Mouse (Mus musculus): ENCODE results near the gene Dnajc30. TPM values are rescaled to one million over a fixed set of nuclear protein-coding genes. Genes with fewer than 3 reads are reported as not detected.

The Dnajc30 gene
- polyA plus RNA-seq, 1 experiment, result 47.3 TPM

DNA sequence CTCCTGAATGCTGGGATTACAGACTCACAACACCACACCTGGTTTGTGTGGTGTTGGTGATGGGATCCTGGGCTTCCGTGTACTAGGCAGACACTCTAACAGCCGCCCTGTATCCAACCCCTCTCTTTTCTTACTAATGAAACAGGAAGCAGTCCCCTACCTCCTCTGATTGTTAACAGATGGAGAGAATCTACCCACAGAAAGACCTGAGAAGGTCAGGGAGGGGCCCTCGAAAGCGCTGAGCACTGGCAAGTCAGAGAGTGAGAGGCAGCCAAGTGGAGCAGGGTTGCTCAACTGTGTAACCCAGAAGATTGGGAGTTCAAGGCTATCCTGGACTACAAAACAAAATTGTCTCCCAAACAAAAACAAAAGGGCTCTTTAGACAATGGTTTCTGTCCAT is 22.9 kb downstream of the Dnajc30 start:
- TF ChIP-seq CTCF (conservative IDR thresholded peaks at IDR 0.05; ENCODE audit: insufficient read depth, insufficient read length, low read depth, low read length), result no peak
- no peak for TF ChIP-seq POLR2A (IDR thresholded peaks at IDR 0.05; ENCODE audit: low read depth, low read length)
- no peaks in the 10 kb centered on the region for H3K4me1 ChIP-seq (ENCODE audit: control insufficient read depth, insufficient read depth, low read length)
- no peak overlapping the region for H3K27ac ChIP-seq (ENCODE audit: insufficient read depth, low read depth, low read length)
- WGBS, result 41% methylated on average over 4 of the region's 4 CpGs
- H3K4me3 ChIP-seq (ENCODE audit: insufficient read depth, low read depth, low read length), result no peak overlapping the region
- H3K36me3 ChIP-seq (ENCODE audit: control insufficient read depth, insufficient read depth, low read length), result no peaks in the 10 kb centered on the region
- DNase-seq, result no peak
- no peaks in the 10 kb centered on the region for H3K27me3 ChIP-seq (replicated peaks; ENCODE audit: control insufficient read depth, insufficient read depth, low read length)

DNA sequence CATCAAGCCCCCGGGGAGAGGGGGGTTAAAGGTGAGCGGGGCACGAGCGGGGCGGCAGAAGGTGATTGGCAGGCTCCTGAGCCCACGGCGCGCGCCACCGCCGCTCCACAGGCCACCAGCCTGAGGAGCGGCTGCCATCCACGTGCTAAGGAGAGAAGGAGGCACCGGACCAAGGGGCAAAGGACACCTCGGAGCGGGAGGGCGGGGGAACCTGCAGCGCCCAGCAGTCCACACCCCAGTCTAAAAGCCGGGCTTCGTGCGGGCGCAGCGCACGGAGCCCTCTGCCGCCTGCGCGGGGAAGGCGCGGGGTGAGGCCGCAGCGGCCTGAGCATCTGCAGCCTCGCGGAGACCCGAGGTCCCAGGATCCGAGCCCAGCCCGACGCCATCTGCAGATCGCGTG is 25.7 kb downstream of the Dnajc30 start, which contains the start of gene Mlxipl:
Gene Mlxipl (plus strand): TSS at position 238 of the 400 bp plus-strand sequence.
- Histone ChIP-seq H3K27me3 (replicated peaks; ENCODE audit: control insufficient read depth, insufficient read depth, low read length) (no peaks in the 10 kb centered on the region), H3K4me3 (ENCODE audit: insufficient read depth, low read depth, low read length) (no peak within 1 kb of the TSS), H3K36me3 (ENCODE audit: control insufficient read depth, insufficient read depth, low read length) (no peaks in the 10 kb centered on the region), H3K27ac (ENCODE audit: insufficient read depth, low read depth, low read length) (no peak within 1 kb of the TSS), H3K4me1 (ENCODE audit: control insufficient read depth, insufficient read depth, low read length) (no peaks in the 10 kb centered on the region)
- peak; percentile 90 for DNase-seq
- WGBS, result 6% methylated on average over 39 of the region's 39 CpGs
- TF ChIP-seq CTCF (conservative IDR thresholded peaks at IDR 0.05; ENCODE audit: insufficient read depth, insufficient read length, low read depth, low read length) (peak; percentile 36; the same call in 1 of the 2 replicates), POLR2A (IDR thresholded peaks at IDR 0.05; ENCODE audit: low read depth, low read length) (no peak)

DNA sequence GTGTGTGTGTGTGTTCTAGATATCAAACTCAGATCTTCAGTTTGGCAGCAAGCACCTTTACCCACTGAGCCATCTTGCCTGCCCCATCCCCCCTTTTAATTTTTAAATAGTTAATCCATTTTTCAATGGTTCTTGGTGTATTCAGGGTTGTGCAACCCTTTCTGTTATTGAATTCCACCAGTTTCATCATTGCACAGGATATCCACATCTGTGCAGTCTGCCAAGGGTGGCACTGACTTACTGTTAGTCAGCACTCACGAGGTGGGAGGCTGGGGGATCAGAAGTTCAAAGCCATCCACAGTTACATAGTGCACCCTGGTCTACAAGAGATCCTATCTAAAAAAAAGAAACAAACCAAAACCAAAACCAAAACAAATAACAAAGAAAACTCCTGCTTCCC is 37.0 kb downstream of the Dnajc30 start:
- no peak for DNase-seq
- Histone ChIP-seq H3K4me1 (ENCODE audit: control insufficient read depth, insufficient read depth, low read length) (no peaks in the 10 kb centered on the region), H3K27me3 (replicated peaks; ENCODE audit: control insufficient read depth, insufficient read depth, low read length) (no peaks in the 10 kb centered on the region), H3K4me3 (ENCODE audit: insufficient read depth, low read depth, low read length) (no peak overlapping the region), H3K27ac (ENCODE audit: insufficient read depth, low read depth, low read length) (no peak overlapping the region), H3K36me3 (ENCODE audit: control insufficient read depth, insufficient read depth, low read length) (no peaks in the 10 kb centered on the region)
- TF ChIP-seq CTCF (conservative IDR thresholded peaks at IDR 0.05; ENCODE audit: insufficient read depth, insufficient read length, low read depth, low read length), result no peak
- TF ChIP-seq POLR2A (IDR thresholded peaks at IDR 0.05; ENCODE audit: low read depth, low read length), result no peak
- 40% methylated on average over 1 of the region's 1 CpGs for WGBS

DNA sequence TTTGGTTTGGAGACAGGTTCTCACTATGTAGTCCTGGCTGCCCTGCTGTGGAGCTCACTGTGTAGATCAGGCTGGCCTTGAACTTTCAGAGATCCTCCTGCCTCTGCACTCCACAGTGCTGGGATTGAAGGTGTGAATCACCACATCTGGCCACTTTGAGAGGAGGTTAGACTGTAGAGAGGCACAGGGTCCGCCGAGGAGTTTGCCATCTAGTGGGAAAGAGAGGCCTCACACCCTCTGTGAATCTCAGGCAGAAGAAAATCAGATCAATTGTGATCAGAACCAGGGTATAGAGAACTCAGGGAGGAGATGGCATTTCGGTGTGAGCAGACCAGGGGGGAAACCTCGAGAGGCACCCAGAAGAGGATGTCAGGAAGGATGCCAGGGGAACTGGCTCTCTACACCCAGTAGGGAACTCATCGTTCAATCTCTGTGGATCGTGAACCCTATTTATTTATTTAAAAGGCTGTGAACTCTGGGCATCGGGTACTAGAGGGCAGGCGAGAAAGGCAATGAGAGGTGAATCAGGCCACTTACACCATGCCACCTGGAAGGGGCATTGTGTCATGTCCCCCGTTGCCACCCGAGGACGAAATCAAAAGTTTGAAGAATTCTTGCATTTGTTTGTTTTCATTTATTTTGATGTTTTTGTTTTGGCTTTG is 40.1 kb downstream of the Dnajc30 start:
- 63% methylated on average over 11 of the region's 11 CpGs for WGBS
- peak; percentile 50 for DNase-seq
- Histone ChIP-seq H3K27ac (ENCODE audit: insufficient read depth, low read depth, low read length) (no peak overlapping the region), H3K4me3 (ENCODE audit: insufficient read depth, low read depth, low read length) (no peak overlapping the region), H3K4me1 (ENCODE audit: control insufficient read depth, insufficient read depth, low read length) (peaks cover under 1% of the 10 kb centered on the region; the same call in 1 of the 2 replicates), H3K36me3 (ENCODE audit: control insufficient read depth, insufficient read depth, low read length) (no peaks in the 10 kb centered on the region), H3K27me3 (replicated peaks; ENCODE audit: control insufficient read depth, insufficient read depth, low read length) (no peaks in the 10 kb centered on the region)
- TF ChIP-seq CTCF (conservative IDR thresholded peaks at IDR 0.05; ENCODE audit: insufficient read depth, insufficient read length, low read depth, low read length), result peak; percentile 65
- no peak for TF ChIP-seq POLR2A (IDR thresholded peaks at IDR 0.05; ENCODE audit: low read depth, low read length)

DNA sequence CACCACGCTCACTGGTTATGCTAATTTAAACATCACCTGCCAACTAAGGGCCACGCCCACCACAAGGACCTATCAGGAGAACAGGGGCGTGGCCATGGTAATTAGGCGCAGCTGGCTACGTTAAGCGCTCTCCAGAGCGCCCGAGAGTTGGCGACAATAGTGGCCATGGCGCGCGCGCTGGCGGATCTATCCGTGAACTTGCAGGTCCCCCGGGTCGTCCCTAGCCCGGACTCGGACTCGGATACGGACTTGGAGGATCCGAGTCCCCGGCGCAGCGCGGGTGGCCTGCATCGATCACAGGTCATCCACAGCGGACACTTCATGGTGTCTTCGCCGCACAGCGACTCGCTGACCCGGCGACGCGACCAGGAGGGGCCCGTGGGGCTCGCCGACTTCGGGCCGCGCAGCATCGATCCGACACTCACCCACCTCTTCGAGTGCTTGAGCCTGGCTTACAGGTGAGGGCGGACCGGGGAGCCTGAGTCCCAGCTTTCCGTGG is 42.8 kb downstream of the Dnajc30 start:
- H3K27me3 ChIP-seq (replicated peaks; ENCODE audit: control insufficient read depth, insufficient read depth, low read length), result no peaks in the 10 kb centered on the region
- H3K36me3 ChIP-seq (ENCODE audit: control insufficient read depth, insufficient read depth, low read length), result no peaks in the 10 kb centered on the region
- peak overlapping the region; percentile 74 for H3K4me3 ChIP-seq (ENCODE audit: insufficient read depth, low read depth, low read length)
- WGBS, result under 1% methylated on average over 48 of the region's 48 CpGs
- peak overlapping the region; percentile 70 for H3K27ac ChIP-seq (ENCODE audit: insufficient read depth, low read depth, low read length)
- DNase-seq, result peak; percentile 97
- TF ChIP-seq POLR2A (IDR thresholded peaks at IDR 0.05; ENCODE audit: low read depth, low read length), result peak; percentile 94
- TF ChIP-seq CTCF (conservative IDR thresholded peaks at IDR 0.05; ENCODE audit: insufficient read depth, insufficient read length, low read depth, low read length), result no peak
- H3K4me1 ChIP-seq (ENCODE audit: control insufficient read depth, insufficient read depth, low read length), result peaks cover 9% of the 10 kb centered on the region

DNA sequence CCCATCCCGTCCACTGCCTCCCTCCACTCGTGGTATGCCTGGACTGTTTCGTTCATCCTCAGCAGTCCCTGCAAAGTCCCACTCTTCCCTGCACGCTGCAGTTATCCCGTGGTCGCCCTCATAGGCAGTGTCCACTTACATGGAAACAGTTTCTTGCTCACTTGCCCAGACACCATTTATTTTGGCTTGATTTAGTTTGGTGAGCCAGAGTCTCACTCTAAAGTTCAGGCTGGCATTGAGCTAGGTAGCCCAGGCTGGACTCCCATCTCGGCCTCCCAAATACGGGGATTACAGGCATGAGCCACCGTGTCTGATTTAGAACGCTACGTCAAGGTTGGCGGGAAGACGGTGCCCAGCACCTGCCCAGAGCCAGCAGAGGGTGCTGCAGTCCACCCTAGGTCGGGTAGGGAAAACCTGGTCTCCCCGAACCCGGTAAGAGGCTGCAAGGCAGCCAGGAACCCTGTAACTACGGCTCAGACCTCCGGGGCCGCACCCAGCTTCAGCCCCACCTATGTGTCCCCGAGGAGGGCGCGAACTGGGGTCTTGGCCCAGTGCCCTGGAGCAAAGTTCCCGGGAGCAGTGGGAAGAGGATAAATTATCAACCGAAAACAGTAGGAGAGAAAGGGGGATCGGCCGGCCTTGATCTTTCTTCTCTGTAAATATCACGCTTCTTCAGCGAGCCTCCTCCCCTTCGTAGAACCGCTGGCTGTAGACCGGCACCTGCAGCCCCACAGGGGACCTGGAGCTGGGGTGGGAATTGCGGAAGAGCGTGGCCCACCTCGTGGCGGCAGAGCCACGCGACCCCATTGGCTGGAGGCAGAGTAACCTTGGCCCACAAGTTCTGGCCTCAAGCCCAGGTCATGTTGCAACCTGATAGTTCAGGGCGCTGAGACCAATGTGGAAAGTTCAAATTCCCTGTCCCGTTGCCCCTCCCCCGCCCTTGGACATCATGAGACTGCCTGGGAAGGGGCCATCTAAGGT is 43.8 kb downstream of the Dnajc30 start:
- no peaks in the 10 kb centered on the region for H3K27me3 ChIP-seq (replicated peaks; ENCODE audit: control insufficient read depth, insufficient read depth, low read length)
- peak overlapping the region; percentile 74 for H3K4me3 ChIP-seq (ENCODE audit: insufficient read depth, low read depth, low read length)
- peak; percentile 16 for TF ChIP-seq POLR2A (IDR thresholded peaks at IDR 0.05; ENCODE audit: low read depth, low read length)
- peak; percentile 76 for TF ChIP-seq CTCF (conservative IDR thresholded peaks at IDR 0.05; ENCODE audit: insufficient read depth, insufficient read length, low read depth, low read length)
- 5% methylated on average over 40 of the region's 40 CpGs for WGBS
- no peaks in the 10 kb centered on the region for H3K36me3 ChIP-seq (ENCODE audit: control insufficient read depth, insufficient read depth, low read length)
- peak; percentile 96 for DNase-seq
- H3K4me1 ChIP-seq (ENCODE audit: control insufficient read depth, insufficient read depth, low read length), result peaks cover 9% of the 10 kb centered on the region
- H3K27ac ChIP-seq (ENCODE audit: insufficient read depth, low read depth, low read length), result peak overlapping the region; percentile 79
